Mouse (Mus musculus): Measurements from ENCODE around the gene Olfr1328. TPM values are rescaled to one million over a fixed set of nuclear protein-coding genes. Genes with fewer than 3 reads are reported as not detected.
"Not testable (repeated sequence)": the region's sequence is repeated elsewhere in the genome, so short reads cannot be mapped to it uniquely, and the experiment has no call there.

Gene Olfr1328
- polyA plus RNA-seq (2015; fragmentation: Nextera tagmentation; extraction: Ambion mirVana) = not detected in 2 replicates

GRCm38 (mm10) chr4:118938512-118938911, at the start of gene Olfr1328:
Gene Olfr1328 (minus strand): TSS chr4:118938612.
- Histone ChIP-seq H3K4me1 (no peaks in the 10 kb centered on the region), H3K27me3 (replicated peaks) (no peaks in the 10 kb centered on the region), H3K36me3 (no peaks in the 10 kb centered on the region), H3K27ac (replicated peaks) (no peak within 1 kb of the TSS), H3K9me3 (no peaks in the 10 kb centered on the region), H3K4me3 (no peak within 1 kb of the TSS), H3K4me2 (no peak within 1 kb of the TSS), H3K9ac (no peak within 1 kb of the TSS)
- 61% methylated on average over 2 of the region's 2 CpGs for WGBS
- ATAC-seq (ENCODE audit: extremely low read depth, insufficient number of reproducible peaks, low FRiP score, low TSS enrichment) = no peak

DNA sequence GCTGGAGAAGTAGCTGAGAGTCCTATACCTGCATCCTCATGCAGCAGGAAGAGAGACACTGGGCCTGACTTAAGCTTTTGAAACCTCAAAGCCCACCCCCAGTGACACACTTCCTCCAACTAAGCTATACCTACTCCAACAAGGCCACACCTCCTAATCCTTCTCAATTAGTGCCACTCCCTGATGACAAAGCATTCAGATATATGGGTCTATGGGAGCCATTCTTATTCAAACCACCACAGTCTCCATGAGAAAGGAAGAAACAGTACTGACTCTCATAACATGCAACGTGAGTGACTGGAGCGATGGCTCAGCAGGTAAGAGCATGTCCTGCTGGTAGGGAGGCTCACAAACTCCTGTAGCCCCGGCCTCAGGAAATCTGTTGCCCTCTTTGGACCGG, 46.9 kb upstream of the Olfr1328 start:
- Histone ChIP-seq H3K36me3 (no peaks in the 10 kb centered on the region), H3K4me2 (no peak overlapping the region), H3K4me3 (no peak overlapping the region), H3K9me3 (no peaks in the 10 kb centered on the region), H3K9ac (no peak overlapping the region), H3K4me1 (no peaks in the 10 kb centered on the region), H3K27ac (replicated peaks) (no peak overlapping the region), H3K27me3 (replicated peaks) (no peaks in the 10 kb centered on the region)
- no peak for ATAC-seq (ENCODE audit: extremely low read depth, insufficient number of reproducible peaks, low FRiP score, low TSS enrichment)
- 83% methylated on average over 4 of the region's 4 CpGs for WGBS

GRCm38 (mm10) chr4:118973281-118973680, 34.9 kb upstream of the Olfr1328 start:
- peaks cover 3% of the 10 kb centered on the region; the same call in 1 of the 2 replicates for H3K27me3 ChIP-seq (replicated peaks)
- no peak overlapping the region for H3K4me3 ChIP-seq
- no peaks in the 10 kb centered on the region for H3K36me3 ChIP-seq
- no peak overlapping the region for H3K4me2 ChIP-seq
- no peaks in the 10 kb centered on the region for H3K4me1 ChIP-seq
- H3K9me3 ChIP-seq = no peaks in the 10 kb centered on the region
- H3K9ac ChIP-seq = no peak overlapping the region
- WGBS = 76% methylated on average over 2 of the region's 2 CpGs
- H3K27ac ChIP-seq (replicated peaks) = no peak overlapping the region
- no peak for ATAC-seq (ENCODE audit: extremely low read depth, insufficient number of reproducible peaks, low FRiP score, low TSS enrichment)

DNA sequence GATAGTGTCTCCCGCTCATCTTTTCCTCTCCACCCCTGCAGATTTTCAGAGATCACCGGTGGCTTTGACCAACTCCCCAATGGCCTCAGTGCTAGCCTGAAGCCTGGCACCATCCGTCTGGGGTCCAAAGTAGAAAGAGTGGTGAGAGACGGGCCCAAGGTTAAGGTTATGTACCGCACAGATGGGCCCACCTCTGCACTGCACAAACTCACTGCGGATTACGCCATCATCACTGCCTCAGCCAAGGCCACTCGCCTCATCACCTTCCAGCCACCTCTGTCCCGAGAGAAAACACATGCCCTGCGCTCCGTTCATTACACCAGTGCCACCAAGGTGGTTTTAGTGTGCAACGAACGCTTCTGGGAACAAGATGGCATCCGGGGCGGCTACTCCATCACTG, 29.3 kb upstream of the Olfr1328 start:
- H3K27me3 ChIP-seq (replicated peaks) = peaks cover 3% of the 10 kb centered on the region; the same call in 1 of the 2 replicates
- no peak overlapping the region for H3K4me2 ChIP-seq
- H3K27ac ChIP-seq (replicated peaks) = no peak overlapping the region
- H3K9me3 ChIP-seq = no peaks in the 10 kb centered on the region
- no peak for ATAC-seq (ENCODE audit: extremely low read depth, insufficient number of reproducible peaks, low FRiP score, low TSS enrichment)
- WGBS = 84% methylated on average over 15 of the region's 15 CpGs
- no peaks in the 10 kb centered on the region for H3K36me3 ChIP-seq
- H3K9ac ChIP-seq = no peak overlapping the region
- H3K4me3 ChIP-seq = no peak overlapping the region
- no peaks in the 10 kb centered on the region for H3K4me1 ChIP-seq

DNA sequence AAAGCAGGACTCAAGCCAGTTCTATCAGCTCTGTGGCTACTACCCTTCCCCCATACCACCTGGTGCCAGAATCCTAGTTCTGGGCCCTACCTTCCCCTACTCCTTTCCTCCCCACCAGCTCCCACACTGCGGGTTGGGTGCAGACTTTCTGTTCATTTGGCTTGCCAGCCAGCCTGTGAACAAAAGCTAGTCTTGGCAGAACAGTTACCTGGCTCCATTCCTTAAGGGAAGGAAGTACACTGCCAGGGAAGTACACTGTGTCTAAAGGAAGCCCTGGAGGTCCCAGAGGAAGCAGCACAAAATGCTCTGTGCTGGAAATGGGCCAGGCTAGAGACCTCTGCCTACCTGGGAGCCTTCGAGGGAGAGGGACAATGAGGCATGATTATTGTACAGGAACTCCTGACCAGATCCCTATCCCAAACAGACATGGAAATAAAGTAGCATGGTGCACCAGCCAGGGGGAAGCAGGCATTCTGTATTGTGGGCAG, 22.8 kb upstream of the Olfr1328 start, which contains the start of gene Lao1:
Gene Lao1, plus strand, starts transcription at position 438 of the 488 bp plus-strand sequence.
- Histone ChIP-seq H3K4me3 (no peak within 1 kb of the TSS), H3K4me1 (no peaks in the 10 kb centered on the region), H3K27ac (replicated peaks) (no peak within 1 kb of the TSS), H3K36me3 (no peaks in the 10 kb centered on the region), H3K4me2 (no peak within 1 kb of the TSS), H3K27me3 (replicated peaks) (no peaks in the 10 kb centered on the region), H3K9me3 (no peaks in the 10 kb centered on the region), H3K9ac (no peak within 1 kb of the TSS)
- WGBS = 76% methylated on average over 2 of the region's 2 CpGs
- ATAC-seq (ENCODE audit: extremely low read depth, insufficient number of reproducible peaks, low FRiP score, low TSS enrichment) = no peak

GRCm38 (mm10) chr4:118958812-118959211, 20.4 kb upstream of the Olfr1328 start:
- H3K36me3 ChIP-seq = no peaks in the 10 kb centered on the region
- no peak for ATAC-seq (ENCODE audit: extremely low read depth, insufficient number of reproducible peaks, low FRiP score, low TSS enrichment)
- no peak overlapping the region for H3K9ac ChIP-seq
- no peaks in the 10 kb centered on the region for H3K4me1 ChIP-seq
- no peaks in the 10 kb centered on the region for H3K27me3 ChIP-seq (replicated peaks)
- H3K9me3 ChIP-seq = no peaks in the 10 kb centered on the region
- no peak overlapping the region for H3K4me2 ChIP-seq
- H3K4me3 ChIP-seq = no peak overlapping the region
- no peak overlapping the region for H3K27ac ChIP-seq (replicated peaks)
- 72% methylated on average over 7 of the region's 7 CpGs for WGBS

GRCm38 (mm10) chr4:118931326-118931725, 7.1 kb downstream of the Olfr1328 start:
- not testable (repeated sequence) for H3K9ac ChIP-seq; ATAC-seq (ENCODE audit: extremely low read depth, insufficient number of reproducible peaks, low FRiP score, low TSS enrichment); H3K4me1 ChIP-seq; H3K36me3 ChIP-seq; H3K27ac ChIP-seq (replicated peaks); H3K4me3 ChIP-seq; H3K4me2 ChIP-seq; H3K9me3 ChIP-seq; H3K27me3 ChIP-seq (replicated peaks)
- WGBS = 78% methylated on average over 3 of the region's 3 CpGs

GRCm38 (mm10) chr4:118917365-118917764, 21.0 kb downstream of the Olfr1328 start, which contains the start of gene Olfr1329:
Gene Olfr1329 (minus strand): TSS chr4:118917465.
- H3K27me3 ChIP-seq (replicated peaks) = not testable (repeated sequence)

DNA sequence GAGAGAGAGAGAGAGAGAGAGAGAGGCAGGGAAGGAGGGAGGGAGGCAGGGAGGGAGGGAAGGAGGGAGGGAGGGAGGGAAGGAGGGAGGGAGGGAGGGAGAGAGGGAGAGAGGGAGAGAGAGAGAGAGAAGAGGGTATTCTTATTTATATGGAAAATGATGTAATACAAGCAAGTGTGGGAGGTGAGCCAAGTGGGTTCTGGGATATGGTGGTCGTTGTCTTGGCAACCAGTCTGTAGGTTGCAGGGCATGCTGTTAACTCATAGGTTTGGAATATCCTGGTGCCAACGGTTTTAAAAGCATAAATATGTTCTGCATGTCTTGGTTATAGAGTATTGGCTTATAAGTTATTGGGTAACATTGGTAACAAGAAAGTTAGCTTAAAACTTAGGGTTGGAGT, 36.4 kb downstream of the Olfr1328 start:
- ATAC-seq (ENCODE audit: extremely low read depth, insufficient number of reproducible peaks, low FRiP score, low TSS enrichment) = no peak
- Histone ChIP-seq H3K9ac (no peak overlapping the region), H3K4me2 (no peak overlapping the region), H3K27me3 (replicated peaks) (no peaks in the 10 kb centered on the region), H3K9me3 (no peaks in the 10 kb centered on the region), H3K4me1 (no peaks in the 10 kb centered on the region), H3K27ac (replicated peaks) (no peak overlapping the region), H3K4me3 (no peak overlapping the region), H3K36me3 (no peaks in the 10 kb centered on the region)
- WGBS = 65% methylated on average over 2 of the region's 2 CpGs

More at GRCm38 (mm10) chr4:118917365-118917764, 21.0 kb downstream of the Olfr1328 start, which contains the start of gene Olfr1329:
- H3K4me1 ChIP-seq; H3K27ac ChIP-seq (replicated peaks); ATAC-seq (ENCODE audit: extremely low read depth, insufficient number of reproducible peaks, low FRiP score, low TSS enrichment); H3K9me3 ChIP-seq; H3K4me3 ChIP-seq; H3K4me2 ChIP-seq; H3K9ac ChIP-seq; H3K36me3 ChIP-seq: not testable (repeated sequence)
- 57% methylated on average over 2 of the region's 2 CpGs for WGBS

GRCm38 (mm10) chr4:118888297-118888696, 50.1 kb downstream of the Olfr1328 start, which contains the start of gene Olfr1330:
Gene Olfr1330 (plus strand): TSS chr4:118888597.
- no peaks in the 10 kb centered on the region for H3K4me1 ChIP-seq
- H3K36me3 ChIP-seq = no peaks in the 10 kb centered on the region
- no peak within 1 kb of the TSS for H3K27ac ChIP-seq (replicated peaks)
- no peak within 1 kb of the TSS for H3K4me3 ChIP-seq
- H3K9ac ChIP-seq = no peak within 1 kb of the TSS
- 72% methylated on average over 1 of the region's 1 CpGs for WGBS
- H3K4me2 ChIP-seq = no peak within 1 kb of the TSS
- no peaks in the 10 kb centered on the region for H3K9me3 ChIP-seq
- H3K27me3 ChIP-seq (replicated peaks) = no peaks in the 10 kb centered on the region
- no peak for ATAC-seq (ENCODE audit: extremely low read depth, insufficient number of reproducible peaks, low FRiP score, low TSS enrichment)
